Mouse (Mus musculus) midbrain, embryonic 11.5 days (tissue): ENCODE data around the gene Ank3. TPM values are rescaled to one million over a fixed set of nuclear protein-coding genes. Genes with fewer than 3 reads are reported as not detected.
A peak's percentile ranks its signal among the peaks of the same experiment; 100 is the strongest.

Experiments
- ATAC-seq: fragments of 200-750 bp; cut with Nextera tagmentation; 2 replicates; pipeline ENCODE4 v1.8.0; 2017; ENCODE audit warnings: moderate TSS enrichment, moderate library complexity; ENCODE audit not compliant: low FRiP score
- DNase-seq: peaks from one replicate; pipeline ENCODE4 v3.0.0; 2015; ENCODE audit warnings: low spot score; ENCODE audit errors: missing footprints
- H3K27ac ChIP-seq: fragments of 300-500 bp; sonication (generic); 2 replicates; pipeline ENCODE4 v1.5.1; 2014; ENCODE audit warnings: low read depth, low read length
- H3K27me3 ChIP-seq: fragments of 300-500 bp; sonication (generic); 2 replicates; pipeline ENCODE4 v1.6.1; 2014; ENCODE audit warnings: mild to moderate bottlenecking, low read length, moderate library complexity, mixed read lengths; ENCODE audit not compliant: control insufficient read depth, insufficient read depth
- H3K36me3 ChIP-seq: fragments of 300-500 bp; sonication (generic); 2 replicates; pipeline ENCODE4 v1.6.1; 2014; ENCODE audit warnings: mild to moderate bottlenecking, low read length, moderate library complexity, mixed read lengths; ENCODE audit not compliant: control insufficient read depth, insufficient read depth
- H3K4me1 ChIP-seq: fragments of 300-500 bp; sonication (generic); 2 replicates; pipeline ENCODE4 v1.6.1; 2014; ENCODE audit warnings: low read length; ENCODE audit not compliant: control insufficient read depth, insufficient read depth
- H3K4me2 ChIP-seq: fragments of 300-500 bp; sonication (generic); 2 replicates; pipeline ENCODE4 v1.6.1; 2014; ENCODE audit warnings: mild to moderate bottlenecking, moderate library complexity
- H3K4me3 ChIP-seq: fragments of 300-500 bp; sonication (generic); 2 replicates; pipeline ENCODE4 v1.5.1; 2014; ENCODE audit warnings: low read depth, low read length
- H3K9ac ChIP-seq: fragments of 300-500 bp; sonication (generic); 2 replicates; pipeline ENCODE4 v1.6.1; 2014; ENCODE audit warnings: low read length
- H3K9me3 ChIP-seq: fragments of 300-500 bp; sonication (generic); 2 replicates; pipeline ENCODE4 v1.6.1; 2016; ENCODE audit warnings: low read length; ENCODE audit not compliant: control insufficient read depth
- WGBS: fragments of 180-500 bp; shearing (Covaris S2); extraction: QIAGEN DNeasy Blood & Tissue Kit; methylation state at CpG from one replicate; pipeline ENCODE4 v1.1.7; 2014; 5-methylcytosine and 5-hydroxymethylcytosine counted together
- polyA plus RNA-seq: library from polyadenylated mRNA; unstranded; fragments of >200 nt; fragmentation: Nextera tagmentation; extraction: Ambion mirVana; gene quantifications from 2 replicates; pipeline ENCODE4 v1.2.1, GENCODE M21; 2014

The Ank3 gene
- polyA plus RNA-seq, 1 experiment from 2014 or later = 58.8 TPM

DNA sequence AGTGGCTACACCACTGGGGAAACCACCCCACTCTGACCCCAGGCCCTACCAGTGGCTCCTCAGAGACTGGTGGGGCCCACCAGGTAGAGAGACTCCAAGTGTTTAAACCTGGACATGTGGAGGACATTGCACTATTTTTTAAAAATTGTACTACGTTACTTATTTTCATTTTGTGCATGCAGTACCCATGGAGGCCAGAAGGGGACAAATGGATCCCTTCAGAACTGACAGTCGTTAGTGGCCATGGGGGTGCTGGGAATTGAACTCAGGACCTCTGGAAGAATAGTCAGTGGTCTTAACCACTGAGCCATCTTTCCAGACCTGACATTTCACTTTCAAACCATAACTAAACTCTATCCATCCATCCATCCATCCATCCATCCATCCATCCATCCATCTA, 183.0 kb downstream of the Ank3 start:
- DNase-seq (no peak), ATAC-seq (no peak)
- H3K4me2 ChIP-seq = no peak overlapping the region
- H3K9ac ChIP-seq = no peak overlapping the region
- H3K27ac ChIP-seq = no peak overlapping the region
- H3K4me3 ChIP-seq = no peak overlapping the region
- peaks cover 5% of the 10 kb centered on the region; the same call in 1 of the 2 replicates for H3K4me1 ChIP-seq
- no peaks in the 10 kb centered on the region for H3K9me3 ChIP-seq
- H3K36me3 ChIP-seq = no peaks in the 10 kb centered on the region
- no peaks in the 10 kb centered on the region for H3K27me3 ChIP-seq
- WGBS = 87% methylated on average over 2 of the region's 2 CpGs

- Histone ChIP-seq H3K4me3 (no peak overlapping the region), H3K36me3 (no peaks in the 10 kb centered on the region), H3K9ac (no peak overlapping the region), H3K4me1 (peaks cover 5% of the 10 kb centered on the region; the same call in 1 of the 2 replicates), H3K9me3 (no peaks in the 10 kb centered on the region), H3K27me3 (no peaks in the 10 kb centered on the region), H3K27ac (peak overlapping the region; percentile 2; the same call in 1 of the 2 replicates), H3K4me2 (no peak overlapping the region)
- ATAC-seq = peak; percentile 75
- WGBS = 41% methylated on average over 11 of the region's 11 CpGs
- DNase-seq = peak; percentile 88
Observed at GRCm38 (mm10) chr10:69583874-69584481, 185.4 kb downstream of the Ank3 start.

GRCm38 (mm10) chr10:69584566-69584965, 186.0 kb downstream of the Ank3 start:
- no peak overlapping the region for H3K4me2 ChIP-seq
- no peaks in the 10 kb centered on the region for H3K27me3 ChIP-seq
- H3K36me3 ChIP-seq = no peaks in the 10 kb centered on the region
- WGBS = 82% methylated on average over 5 of the region's 5 CpGs
- no peak overlapping the region; the same call in 1 of the 2 replicates for H3K27ac ChIP-seq
- DNase-seq = no peak
- no peaks in the 10 kb centered on the region for H3K9me3 ChIP-seq
- H3K4me1 ChIP-seq = peaks cover 5% of the 10 kb centered on the region; the same call in 1 of the 2 replicates
- H3K9ac ChIP-seq = no peak overlapping the region
- no peak overlapping the region for H3K4me3 ChIP-seq
- ATAC-seq = peak; percentile 46; the same call in 1 of the 2 replicates

- no peak for ATAC-seq
- DNase-seq = peak; percentile 77
- WGBS = 93% methylated on average over 3 of the region's 3 CpGs
Observed at GRCm38 (mm10) chr10:69585271-69585670, 186.7 kb downstream of the Ank3 start.

GRCm38 (mm10) chr10:69594186-69595131, 195.9 kb downstream of the Ank3 start:
- Histone ChIP-seq H3K4me1 (peaks cover 4% of the 10 kb centered on the region; the same call in 1 of the 2 replicates), H3K4me2 (no peak overlapping the region), H3K9me3 (no peaks in the 10 kb centered on the region; the same call in 1 of the 2 replicates), H3K36me3 (no peaks in the 10 kb centered on the region), H3K9ac (no peak overlapping the region), H3K27ac (no peak overlapping the region), H3K27me3 (no peaks in the 10 kb centered on the region), H3K4me3 (no peak overlapping the region)
- ATAC-seq (peak; percentile 54; the same call in 1 of the 2 replicates), DNase-seq (peak; percentile 86)
- whole genome bisulfite sequencing = 63% methylated on average over 15 of the region's 15 CpGs

More at GRCm38 (mm10) chr10:69585271-69585670, 186.7 kb downstream of the Ank3 start:
- Histone ChIP-seq H3K9ac (no peak overlapping the region), H3K9me3 (no peaks in the 10 kb centered on the region), H3K4me3 (no peak overlapping the region), H3K27ac (no peak overlapping the region), H3K36me3 (no peaks in the 10 kb centered on the region), H3K4me1 (peaks cover 5% of the 10 kb centered on the region; the same call in 1 of the 2 replicates), H3K4me2 (no peak overlapping the region), H3K27me3 (no peaks in the 10 kb centered on the region)

GRCm38 (mm10) chr10:69595487-69595886, 196.9 kb downstream of the Ank3 start:
- 92% methylated on average over 5 of the region's 5 CpGs for WGBS
- no peak overlapping the region for H3K9ac ChIP-seq
- H3K27ac ChIP-seq = no peak overlapping the region
- H3K9me3 ChIP-seq = no peaks in the 10 kb centered on the region; the same call in 1 of the 2 replicates
- no peak overlapping the region for H3K4me2 ChIP-seq
- H3K36me3 ChIP-seq = no peaks in the 10 kb centered on the region
- peak; percentile 39 for DNase-seq
- H3K4me1 ChIP-seq = peaks cover 4% of the 10 kb centered on the region; the same call in 1 of the 2 replicates
- H3K4me3 ChIP-seq = no peak overlapping the region
- no peaks in the 10 kb centered on the region for H3K27me3 ChIP-seq
- no peak for ATAC-seq

- Histone ChIP-seq H3K9ac (no peak overlapping the region), H3K4me2 (no peak overlapping the region), H3K4me1 (no peaks in the 10 kb centered on the region), H3K27ac (no peak overlapping the region), H3K27me3 (no peaks in the 10 kb centered on the region), H3K36me3 (no peaks in the 10 kb centered on the region), H3K4me3 (no peak overlapping the region), H3K9me3 (no peaks in the 10 kb centered on the region)
- 88% methylated on average over 3 of the region's 3 CpGs for WGBS
- ATAC-seq (no peak), DNase-seq (peak; percentile 73)
Observed at GRCm38 (mm10) chr10:69601471-69601870, 202.9 kb downstream of the Ank3 start.

GRCm38 (mm10) chr10:69602711-69603110, 204.1 kb downstream of the Ank3 start:
- peak; percentile 70 for DNase-seq
- H3K4me3 ChIP-seq = no peak overlapping the region
- ATAC-seq = no peak
- no peaks in the 10 kb centered on the region for H3K9me3 ChIP-seq
- no peak overlapping the region for H3K9ac ChIP-seq
- H3K27ac ChIP-seq = no peak overlapping the region
- WGBS = 89% methylated on average over 1 of the region's 1 CpGs
- no peaks in the 10 kb centered on the region for H3K36me3 ChIP-seq
- no peaks in the 10 kb centered on the region for H3K27me3 ChIP-seq
- no peak overlapping the region for H3K4me2 ChIP-seq
- no peaks in the 10 kb centered on the region for H3K4me1 ChIP-seq

DNA sequence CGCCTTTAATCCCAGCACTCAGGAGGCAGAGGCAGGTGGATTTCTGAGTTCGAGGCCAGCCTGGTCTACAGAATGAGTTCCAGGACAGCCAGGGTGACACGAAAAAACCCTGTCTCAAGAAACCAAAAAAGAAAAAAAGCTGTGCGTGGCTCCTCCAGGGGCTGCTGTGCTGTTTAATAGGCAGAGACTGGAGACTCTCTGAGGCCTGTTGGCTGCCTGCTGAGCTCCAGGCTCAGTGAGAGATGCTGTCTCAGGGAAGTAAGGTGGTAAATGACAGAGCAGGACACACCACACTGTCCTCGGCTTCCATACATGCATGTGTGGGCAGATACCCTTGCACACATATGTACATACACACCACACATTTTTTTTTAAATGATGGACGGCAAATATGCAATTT, 206.0 kb downstream of the Ank3 start:
- Histone ChIP-seq H3K4me3 (no peak overlapping the region), H3K9me3 (no peaks in the 10 kb centered on the region), H3K36me3 (no peaks in the 10 kb centered on the region), H3K4me2 (no peak overlapping the region), H3K4me1 (no peaks in the 10 kb centered on the region), H3K27ac (no peak overlapping the region), H3K9ac (no peak overlapping the region), H3K27me3 (no peaks in the 10 kb centered on the region)
- DNase-seq = peak; percentile 31
- WGBS = 87% methylated on average over 6 of the region's 6 CpGs
- ATAC-seq = no peak
